Mouse (Mus musculus) testis, adult 2 months (tissue): ENCODE results near the gene Nbea.

Experiments used
- CTCF ChIP-seq: fragments of 200-500 bp; IDR thresholded peaks from 2 replicates; pipeline ENCODE4 v1.5.1; 2012; ENCODE audit warnings: low read depth, mild to moderate bottlenecking, inconsistent platforms, low read length, moderate library complexity; ENCODE audit not compliant: control insufficient read depth, insufficient read depth, insufficient replicate concordance
- POLR2A ChIP-seq: fragments of 200-500 bp; IDR thresholded peaks from 2 replicates; pipeline ENCODE4 v1.6.1; 2012; ENCODE audit warnings: low read depth, mild to moderate bottlenecking, inconsistent platforms, low read length, moderate library complexity; ENCODE audit not compliant: control insufficient read depth

GRCm38 (mm10) chr3:55661678-55662445, 521.6 kb downstream of the Nbea start:
- TF ChIP-seq CTCF (no peak), POLR2A (no peak)
